Mouse (Mus musculus) liver, adult 2 months (tissue): ENCODE data around the gene Traf6.

Experiments used
- CTCF ChIP-seq: fragments of 200-500 bp; IDR thresholded peaks from 2 replicates; pipeline ENCODE4 v1.5.1; 2011; ENCODE audit warnings: low read depth, low read length, control low read depth
- POLR2A ChIP-seq: fragments of 200-500 bp; IDR thresholded peaks from 2 replicates; pipeline ENCODE4 v1.6.1; 2011; ENCODE audit warnings: low read length, control low read depth; ENCODE audit not compliant: insufficient read depth; ENCODE audit errors: extremely low read depth

DNA sequence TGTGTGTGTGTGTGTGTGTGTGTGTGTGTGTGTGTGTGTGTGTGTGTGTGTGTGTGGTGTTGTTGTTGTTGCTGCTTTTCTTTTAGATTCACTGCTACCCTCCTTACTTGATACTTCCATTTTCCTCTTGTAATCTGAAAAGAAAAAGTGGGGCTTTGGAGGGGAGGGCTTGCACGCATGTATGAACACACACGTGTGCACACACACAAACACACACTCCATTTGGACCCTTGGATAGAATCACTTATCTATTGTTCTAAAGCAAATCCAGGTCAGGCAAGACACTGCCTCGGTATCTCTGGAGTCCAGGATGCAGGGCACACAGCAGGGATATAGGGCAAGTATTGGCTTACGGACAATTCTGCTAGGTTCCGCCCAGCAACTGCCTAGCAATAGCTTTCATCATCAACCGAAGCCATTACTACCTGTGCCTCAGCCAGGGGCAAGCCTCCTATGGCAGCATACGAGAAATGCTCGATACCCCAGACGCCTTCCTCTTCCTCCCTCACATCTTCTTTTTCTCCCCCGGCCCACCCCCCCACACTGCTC, 45.2 kb downstream of the Traf6 start:
- no peak for TF ChIP-seq CTCF
- TF ChIP-seq POLR2A: no peak
